Mouse (Mus musculus) CH12.LX (cell line): ENCODE results near the gene Hfe2. TPM values are rescaled to one million over a fixed set of nuclear protein-coding genes. Genes with fewer than 3 reads are reported as not detected.
"Not testable (repeated sequence)": the region's sequence is repeated elsewhere in the genome, so short reads cannot be mapped to it uniquely, and the experiment has no call there.

ENCODE experiments used
- DNase-seq: peaks from one replicate; pipeline ENCODE4 v3.0.0-alpha.2; 2013; ENCODE audit errors: extremely low read depth
- H3K27ac ChIP-seq: 2 replicates; pipeline ENCODE4 v1.5.1; 2012; ENCODE audit warnings: low read depth, mild to moderate bottlenecking, control low read depth, moderate library complexity; ENCODE audit not compliant: insufficient read depth
- H3K27me3 ChIP-seq: replicated peaks from 2 replicates; pipeline ENCODE3; 2012; ENCODE audit warnings: inconsistent platforms
- H3K36me3 ChIP-seq, 2 experiments: replicated peaks in 1 of 2; 2 replicates each; pipeline versions ENCODE3 to v1.6.1; 2012; ENCODE audit warnings: inconsistent platforms in 1 of 2, low read length in 1 of 2, mild to moderate bottlenecking in 1 of 2, mixed read lengths in 1 of 2, moderate library complexity in 1 of 2; ENCODE audit not compliant: control insufficient read depth in 1 of 2, insufficient read depth in 1 of 2
- H3K4me1 ChIP-seq, 2 experiments: 2 replicates each; pipeline ENCODE4 v1.6.1; 2012; ENCODE audit warnings: inconsistent platforms in 1 of 2, moderate library complexity in 1 of 2; ENCODE audit not compliant: insufficient read depth in 2 of 2, control insufficient read depth in 1 of 2
- H3K4me2 ChIP-seq: 2 replicates; pipeline ENCODE4 v1.6.1; 2012; ENCODE audit warnings: low read depth, mild to moderate bottlenecking, control low read depth; ENCODE audit not compliant: poor library complexity, insufficient read depth, severe bottlenecking
- H3K4me3 ChIP-seq, 3 experiments: fragments of 150-350 bp in 1 of 3; sonication (generic) in 1 of 3; replicated peaks in 1 of 3; 2 replicates each; pipeline versions ENCODE3 to v1.5.1; 2011 to 2012; ENCODE audit warnings: low read depth in 2 of 3, low read length in 2 of 3, mild to moderate bottlenecking in 2 of 3, moderate library complexity in 2 of 3, control low read depth in 1 of 3, improper control_type of control experiment in 1 of 3, inconsistent platforms in 1 of 3, mixed read lengths in 1 of 3; ENCODE audit not compliant: poor library complexity in 1 of 3
- H3K79me2 ChIP-seq: replicated peaks from 2 replicates; pipeline ENCODE4 v1.6.1; 2012; ENCODE audit warnings: mild to moderate bottlenecking, moderate library complexity; ENCODE audit not compliant: control insufficient read depth, poor library complexity, insufficient read depth, severe bottlenecking; ENCODE audit errors: extremely low read depth
- H3K9ac ChIP-seq: 2 replicates; pipeline ENCODE4 v1.6.1; 2012; ENCODE audit warnings: low read depth, mild to moderate bottlenecking, control low read depth, moderate library complexity; ENCODE audit not compliant: insufficient read depth
- H3K9me3 ChIP-seq: replicated peaks from 2 replicates; pipeline ENCODE3; 2012; ENCODE audit warnings: low read length, inconsistent platforms, mixed read lengths
- ELF1 ChIP-seq: IDR thresholded peaks from 2 replicates; pipeline ENCODE4 v1.6.1; 2014; ENCODE audit warnings: low read depth, mild to moderate bottlenecking, inconsistent platforms, low read length, improper control_type of control experiment
- IRF4 ChIP-seq: IDR thresholded peaks from 2 replicates; pipeline ENCODE4 v1.6.1; 2014; ENCODE audit warnings: low read depth, mild to moderate bottlenecking, inconsistent platforms, low read length, improper control_type of control experiment
- NRF1 ChIP-seq: IDR thresholded peaks from 2 replicates; pipeline ENCODE4 v1.6.1; 2014; ENCODE audit warnings: low read depth, mild to moderate bottlenecking, inconsistent platforms, low read length, improper control_type of control experiment, moderate library complexity
- POLR2A ChIP-seq: IDR thresholded peaks from 2 replicates; pipeline ENCODE4 v1.6.1; 2011; ENCODE audit warnings: low read depth, mild to moderate bottlenecking, improper control_type of control experiment, low read length
- ZNF384 ChIP-seq: IDR thresholded peaks from 2 replicates; pipeline ENCODE4 v1.6.1; 2012; ENCODE audit warnings: low read depth, low read length, improper control_type of control experiment, inconsistent platforms
- dilution Hi-C: fragments of 300-500 bp; cut with MboI; formaldehyde crosslinking; loops from 2 replicates; pipeline ENCODE4 v1.14.3; 2020; ENCODE audit warnings: low sequenced_read_pairs; ENCODE audit not compliant: extremely low pct_unique_long_range_greater_than_20kb, extremely low pct_ligation_motif_present
- in situ Hi-C: fragments of 300-500 bp; cut with MboI; formaldehyde crosslinking; loops from 3 replicates; pipeline ENCODE4 v1.14.3; 2019; ENCODE audit warnings: low sequenced_read_pairs, low pct_ligation_motif_present, low pct_unique_long_range_greater_than_20kb, mixed read lengths
- polyA plus RNA-seq: library from polyadenylated mRNA; unstranded; fragments of >175 nt; gene quantifications from 2 replicates; pipeline ENCODE4 v1.2.1, GENCODE M21; 2012; ENCODE audit warnings: low read depth; ENCODE audit not compliant: insufficient read length
- total RNA-seq, 2 experiments: library from RNA; depleted of rRNA; stranded (reverse); fragments of 300-350 nt in 1 of 2; fragments of >200 nt in 1 of 2; gene quantifications; 2 replicates each; pipeline ENCODE4 v1.2.3; 2012 to 2014

Gene Hfe2
- total and polyA plus RNA-seq, 3 experiments = not detected

- H3K36me3 ChIP-seq, dilution Hi-C loops, H3K4me3 ChIP-seq, H3K9ac ChIP-seq, DNase-seq, in situ Hi-C loops, H3K79me2 ChIP-seq: not testable (repeated sequence)
- Histone ChIP-seq H3K27ac (peak overlapping the region; percentile 92), H3K27me3 (peaks cover 12% of the 10 kb centered on the region)
- peak; percentile 51; the same call in 1 of the 2 replicates for TF ChIP-seq POLR2A
- TF ChIP-seq, all 38 proteins: peak for 1; not testable (repeated sequence) for 37
- not testable (repeated sequence) for H3K9me3 ChIP-seq, H3K4me2 ChIP-seq
- H3K4me1 ChIP-seq = peaks cover 0 to 19% of the 10 kb centered on the region in 2 experiments; a peak in 2 of 4 replicates
These were observed 35.9 kb upstream of the Hfe2 start for GRCm38 (mm10) chr3:96488907-96489629.

- H3K27me3 ChIP-seq, dilution Hi-C loops, in situ Hi-C loops, H3K36me3 ChIP-seq, DNase-seq, H3K4me3 ChIP-seq, H3K4me2 ChIP-seq, H3K9me3 ChIP-seq, H3K9ac ChIP-seq, H3K79me2 ChIP-seq: not testable (repeated sequence)
- peak overlapping the region; percentile 89 for H3K27ac ChIP-seq
- peaks cover 0 to 13% of the 10 kb centered on the region in 2 experiments; a peak in 2 of 4 replicates for H3K4me1 ChIP-seq
These were observed 35.3 kb upstream of the Hfe2 start for GRCm38 (mm10) chr3:96489636-96490035.

DNA sequence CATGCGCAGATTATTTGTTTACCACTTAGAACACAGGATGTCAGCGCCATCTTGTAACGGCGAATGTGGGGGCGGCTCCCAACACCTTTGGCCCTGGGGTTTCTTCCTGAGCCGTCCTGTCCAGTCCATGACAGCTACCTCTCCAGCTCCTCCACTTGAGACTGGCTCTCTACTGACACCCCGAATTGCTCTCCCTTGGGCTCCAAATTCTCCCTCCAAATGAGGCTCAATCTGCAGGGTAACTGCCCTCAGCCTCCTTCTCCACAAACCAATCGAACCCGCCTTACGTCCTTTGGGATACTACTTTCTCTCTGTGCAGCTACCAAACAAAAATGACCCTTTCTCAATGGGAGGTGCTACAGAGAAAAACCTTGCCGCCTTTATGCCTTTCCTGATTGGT, 30.5 kb upstream of the Hfe2 start:
- H3K27me3 ChIP-seq, H3K9ac ChIP-seq, DNase-seq, H3K4me2 ChIP-seq, H3K27ac ChIP-seq, H3K9me3 ChIP-seq, in situ Hi-C loops, H3K4me3 ChIP-seq, H3K79me2 ChIP-seq, H3K36me3 ChIP-seq, dilution Hi-C loops: not testable (repeated sequence)
- H3K4me1 ChIP-seq = peaks cover 0 to 13% of the 10 kb centered on the region in 2 experiments; a peak in 1 of 4 replicates

- Histone ChIP-seq H3K4me2 (no peak overlapping the region), H3K4me3 (no peak overlapping the region), H3K9ac (no peak overlapping the region), H3K4me1 (peaks cover 0 to 13% of the 10 kb centered on the region in 2 experiments; a peak in 1 of 4 replicates), H3K79me2 (no peaks in the 10 kb centered on the region), H3K27me3 (peaks cover 3% of the 10 kb centered on the region), H3K36me3 (no peaks in the 10 kb centered on the region), H3K27ac (no peak overlapping the region), H3K9me3 (no peaks in the 10 kb centered on the region)
- DNase-seq = no peak
- dilution Hi-C loops = no loop called here
- TF ChIP-seq ELF1 (no peak), IRF4 (no peak), NRF1 (no peak), ZNF384 (no peak)
- in situ Hi-C loops = no loop called here
These were observed 30.1 kb upstream of the Hfe2 start for GRCm38 (mm10) chr3:96494912-96495311.
